Mouse (Mus musculus) embryonic facial prominence, embryonic 12.5 days (tissue): ENCODE measurements around the gene Spag9. TPM values are rescaled to one million over a fixed set of nuclear protein-coding genes. Genes with fewer than 3 reads are reported as not detected.

Experiments
- ATAC-seq: fragments of 200-750 bp; cut with Nextera tagmentation; 2 replicates; pipeline ENCODE4 v1.8.0; 2017; ENCODE audit not compliant: insufficient number of reproducible peaks, insufficient read depth, low FRiP score, low TSS enrichment
- H3K27ac ChIP-seq: fragments of 300-500 bp; sonication (generic); 2 replicates; pipeline ENCODE4 v1.5.1; 2016; ENCODE audit warnings: mild to moderate bottlenecking
- H3K27me3 ChIP-seq: fragments of 300-500 bp; sonication (generic); 2 replicates; pipeline ENCODE4 v1.6.1; 2016; ENCODE audit warnings: mild to moderate bottlenecking, moderate library complexity
- H3K36me3 ChIP-seq: fragments of 300-500 bp; sonication (generic); 2 replicates; pipeline ENCODE4 v1.6.1; 2016; ENCODE audit warnings: mild to moderate bottlenecking
- H3K4me1 ChIP-seq: fragments of 300-500 bp; sonication (generic); 2 replicates; pipeline ENCODE4 v1.6.1; 2016
- H3K4me2 ChIP-seq: fragments of 300-500 bp; sonication (generic); replicated peaks from 2 replicates; pipeline ENCODE4 v1.6.1; 2016; ENCODE audit warnings: mild to moderate bottlenecking, moderate library complexity
- H3K4me3 ChIP-seq: fragments of 300-500 bp; sonication (generic); 2 replicates; pipeline ENCODE4 v1.5.1; 2016; ENCODE audit warnings: mild to moderate bottlenecking
- H3K9ac ChIP-seq: fragments of 300-500 bp; sonication (generic); 2 replicates; pipeline ENCODE4 v1.6.1; 2016; ENCODE audit warnings: mild to moderate bottlenecking, moderate library complexity
- H3K9me3 ChIP-seq: fragments of 300-500 bp; sonication (generic); 2 replicates; pipeline ENCODE4 v1.6.1; 2016; ENCODE audit warnings: mild to moderate bottlenecking, moderate library complexity
- WGBS: fragments of 180-500 bp; shearing (Covaris S2); methylation state at CpG from one replicate; pipeline ENCODE4 v1.1.7; 2016; 5-methylcytosine and 5-hydroxymethylcytosine counted together
- polyA plus RNA-seq: library from polyadenylated mRNA; unstranded; fragments of >200 nt; fragmentation: Nextera tagmentation; extraction: Ambion mirVana; gene quantifications from 2 replicates; pipeline ENCODE4 v1.2.1, GENCODE M21; 2016

Gene Spag9
- polyA plus RNA-seq, 1 experiment from 2014 or later, result 56.5 TPM

DNA sequence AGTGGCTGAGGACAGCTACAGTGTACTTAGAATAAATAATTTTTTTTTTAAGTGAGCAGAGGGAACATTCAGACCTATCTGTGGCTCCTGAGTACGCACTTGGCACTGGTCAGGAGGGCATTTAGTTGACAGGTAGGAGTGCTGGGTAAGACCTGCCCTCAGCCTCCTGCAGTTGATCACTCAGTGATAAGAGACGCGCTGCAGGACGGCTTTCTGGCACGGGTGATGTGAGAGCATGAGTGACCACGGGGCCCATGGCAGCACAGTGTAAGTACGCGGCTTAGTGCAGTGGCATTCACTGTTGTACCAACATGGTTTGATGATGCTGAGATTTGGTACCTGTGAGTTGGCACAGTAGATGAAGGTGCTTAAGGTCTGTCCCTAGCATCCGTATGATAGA is 130.8 kb downstream of the Spag9 start:
- Histone ChIP-seq H3K9me3 (no peaks in the 10 kb centered on the region), H3K27me3 (no peaks in the 10 kb centered on the region), H3K9ac (no peak overlapping the region), H3K4me1 (no peaks in the 10 kb centered on the region), H3K36me3 (peaks cover 20% of the 10 kb centered on the region), H3K27ac (no peak overlapping the region), H3K4me2 (no peak overlapping the region), H3K4me3 (no peak overlapping the region)
- 96% methylated on average over 9 of the region's 9 CpGs for WGBS
- no peak for ATAC-seq

DNA sequence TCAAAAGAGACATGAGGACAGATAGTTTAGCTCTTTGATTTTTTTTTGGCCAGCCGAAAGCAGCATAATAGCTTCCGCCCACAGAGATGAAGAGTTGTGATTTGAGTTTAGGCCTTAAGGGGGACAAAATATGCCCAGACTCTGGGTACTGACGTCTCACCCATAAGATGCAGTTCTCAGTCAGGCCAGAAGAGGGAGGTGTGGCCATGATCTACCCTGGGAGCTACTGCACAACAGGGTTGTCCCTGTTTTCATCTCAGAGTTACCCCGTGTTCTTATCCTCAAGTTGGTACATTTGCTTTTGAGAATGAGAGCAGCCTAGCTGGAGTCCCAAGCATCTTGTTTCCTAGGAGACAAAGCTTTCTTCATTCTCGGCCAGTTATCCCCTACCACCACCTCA is 132.1 kb downstream of the Spag9 start:
- no peak overlapping the region for H3K4me3 ChIP-seq
- H3K27ac ChIP-seq, result no peak overlapping the region
- no peaks in the 10 kb centered on the region for H3K4me1 ChIP-seq
- H3K9ac ChIP-seq, result no peak overlapping the region
- ATAC-seq, result no peak
- no peaks in the 10 kb centered on the region for H3K27me3 ChIP-seq
- H3K36me3 ChIP-seq, result peaks cover 8% of the 10 kb centered on the region
- H3K9me3 ChIP-seq, result no peaks in the 10 kb centered on the region
- no peak overlapping the region for H3K4me2 ChIP-seq
- 40% methylated on average over 5 of the region's 5 CpGs for WGBS

- peaks cover under 1% of the 10 kb centered on the region; the same call in 1 of the 2 replicates for H3K4me1 ChIP-seq
- H3K27ac ChIP-seq, result no peak overlapping the region
- H3K4me2 ChIP-seq, result no peak overlapping the region
- 86% methylated on average over 8 of the region's 8 CpGs for WGBS
- H3K27me3 ChIP-seq, result no peaks in the 10 kb centered on the region
- no peaks in the 10 kb centered on the region for H3K9me3 ChIP-seq
- peaks cover 7% of the 10 kb centered on the region; the same call in 1 of the 2 replicates for H3K36me3 ChIP-seq
- no peak overlapping the region for H3K4me3 ChIP-seq
- ATAC-seq, result no peak
- H3K9ac ChIP-seq, result no peak overlapping the region
Measured at GRCm38 (mm10) chr11:94128506-94128905, 132.6 kb downstream of the Spag9 start.

DNA sequence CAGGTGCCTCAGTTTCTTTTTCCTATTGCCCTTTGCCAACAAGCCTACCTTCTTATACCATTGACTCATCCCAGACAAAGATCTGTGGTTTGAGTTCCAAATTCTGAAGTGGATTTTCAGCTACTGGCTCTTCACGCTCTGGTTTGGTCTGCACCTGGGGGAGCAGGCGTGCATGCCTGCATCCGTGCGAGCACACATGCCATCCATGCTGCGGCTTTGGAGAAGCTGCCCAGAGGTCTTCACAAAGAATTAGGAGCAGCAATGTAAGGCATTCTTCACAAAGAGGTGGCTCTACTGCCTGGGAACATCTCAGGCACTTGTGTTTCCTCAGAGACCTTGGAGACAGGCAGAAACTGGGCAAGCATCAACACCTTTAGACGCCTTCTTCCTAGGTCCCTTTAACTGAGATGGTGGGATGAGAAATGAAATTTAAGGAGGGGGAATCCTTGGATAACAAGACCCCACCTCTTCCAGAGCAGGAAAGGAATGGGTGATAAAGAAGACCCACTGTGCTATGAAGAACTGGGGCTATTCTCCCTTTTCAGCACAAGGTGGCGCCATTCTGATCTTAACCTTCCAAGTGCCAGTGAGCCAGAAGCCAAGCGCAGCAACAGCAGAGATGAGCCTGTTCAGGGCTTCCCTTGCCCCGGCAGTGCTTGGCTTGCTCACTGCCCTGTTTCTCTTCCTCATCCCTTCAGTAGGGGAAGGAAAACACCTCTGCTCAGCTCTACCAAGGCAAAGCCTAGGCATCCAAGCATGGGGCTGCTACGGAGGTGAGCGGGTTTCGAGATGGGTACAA is 133.6 kb downstream of the Spag9 start:
- 62% methylated on average over 12 of the region's 12 CpGs for WGBS
- H3K27ac ChIP-seq, result no peak overlapping the region
- H3K27me3 ChIP-seq, result no peaks in the 10 kb centered on the region
- H3K9ac ChIP-seq, result no peak overlapping the region; the same call in 1 of the 2 replicates
- H3K4me2 ChIP-seq, result no peak overlapping the region
- H3K4me3 ChIP-seq, result no peak overlapping the region
- H3K4me1 ChIP-seq, result peaks cover 10% of the 10 kb centered on the region
- H3K36me3 ChIP-seq, result peaks cover 7% of the 10 kb centered on the region; the same call in 1 of the 2 replicates
- ATAC-seq, result no peak
- H3K9me3 ChIP-seq, result no peaks in the 10 kb centered on the region

- peaks cover 13% of the 10 kb centered on the region for H3K4me1 ChIP-seq
- H3K9me3 ChIP-seq, result no peaks in the 10 kb centered on the region
- no peak overlapping the region for H3K4me2 ChIP-seq
- no peak overlapping the region for H3K4me3 ChIP-seq
- no peak overlapping the region for H3K27ac ChIP-seq
- H3K27me3 ChIP-seq, result no peaks in the 10 kb centered on the region
- H3K36me3 ChIP-seq, result 0 out of 2 replicates have a peak, but pooled peaks cover 3% of the 10 kb centered on the region
- 64% methylated on average over 4 of the region's 4 CpGs for WGBS
- no peak overlapping the region for H3K9ac ChIP-seq
- ATAC-seq, result no peak
Measured at GRCm38 (mm10) chr11:94130118-94131095, 134.5 kb downstream of the Spag9 start.

- ATAC-seq, result no peak
- Histone ChIP-seq H3K9ac (no peak overlapping the region), H3K9me3 (no peaks in the 10 kb centered on the region), H3K27me3 (no peaks in the 10 kb centered on the region), H3K36me3 (no peaks in the 10 kb centered on the region), H3K27ac (no peak overlapping the region), H3K4me3 (no peak overlapping the region), H3K4me1 (peaks cover 25% of the 10 kb centered on the region), H3K4me2 (no peak overlapping the region)
- WGBS, result 21% methylated on average over 11 of the region's 11 CpGs
Measured at GRCm38 (mm10) chr11:94133344-94133955, 137.6 kb downstream of the Spag9 start.

DNA sequence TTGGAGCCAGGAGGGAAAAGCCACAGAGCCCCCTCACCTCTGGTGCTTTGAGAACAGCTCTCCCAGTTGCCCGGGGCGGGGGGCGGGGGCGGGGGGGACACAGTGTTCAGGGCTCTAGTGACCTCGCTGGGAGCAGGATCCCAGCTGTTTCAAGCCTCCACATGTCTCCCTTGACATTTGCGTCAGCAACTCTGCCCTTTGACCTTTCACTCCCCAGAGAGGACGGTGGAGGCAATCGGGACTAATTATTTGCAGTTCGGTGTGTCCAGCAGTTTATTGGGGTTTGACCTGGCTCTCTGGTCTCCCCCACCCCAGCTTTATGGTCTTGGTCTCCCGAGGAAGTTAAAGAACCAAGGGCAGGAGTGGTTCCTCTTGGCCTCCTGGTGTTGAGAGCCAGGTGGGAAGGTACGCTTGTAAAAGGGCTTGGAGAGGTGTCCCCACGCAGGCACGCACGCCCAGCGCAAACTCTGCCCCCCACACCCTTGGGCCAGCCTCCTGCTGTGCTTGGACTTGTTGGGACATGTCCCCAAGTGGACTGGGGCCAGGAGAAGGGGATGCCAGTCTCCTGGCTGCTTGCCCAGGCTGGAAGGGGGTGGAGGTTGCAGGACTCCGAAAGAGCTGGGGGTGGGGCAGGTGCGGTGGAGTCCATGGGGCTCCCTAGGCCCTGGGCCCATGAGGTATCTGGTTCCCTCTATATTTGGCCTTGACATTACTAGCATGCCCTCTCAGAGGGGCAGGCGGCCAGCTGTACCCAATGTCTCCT is 138.4 kb downstream of the Spag9 start:
- no peak overlapping the region for H3K27ac ChIP-seq
- no peak overlapping the region for H3K4me2 ChIP-seq
- no peaks in the 10 kb centered on the region for H3K36me3 ChIP-seq
- H3K4me3 ChIP-seq, result no peak overlapping the region
- no peak overlapping the region for H3K9ac ChIP-seq
- H3K9me3 ChIP-seq, result no peaks in the 10 kb centered on the region
- no peaks in the 10 kb centered on the region for H3K27me3 ChIP-seq
- peaks cover 33% of the 10 kb centered on the region for H3K4me1 ChIP-seq
- ATAC-seq, result no peak
- WGBS, result 33% methylated on average over 18 of the region's 18 CpGs

DNA sequence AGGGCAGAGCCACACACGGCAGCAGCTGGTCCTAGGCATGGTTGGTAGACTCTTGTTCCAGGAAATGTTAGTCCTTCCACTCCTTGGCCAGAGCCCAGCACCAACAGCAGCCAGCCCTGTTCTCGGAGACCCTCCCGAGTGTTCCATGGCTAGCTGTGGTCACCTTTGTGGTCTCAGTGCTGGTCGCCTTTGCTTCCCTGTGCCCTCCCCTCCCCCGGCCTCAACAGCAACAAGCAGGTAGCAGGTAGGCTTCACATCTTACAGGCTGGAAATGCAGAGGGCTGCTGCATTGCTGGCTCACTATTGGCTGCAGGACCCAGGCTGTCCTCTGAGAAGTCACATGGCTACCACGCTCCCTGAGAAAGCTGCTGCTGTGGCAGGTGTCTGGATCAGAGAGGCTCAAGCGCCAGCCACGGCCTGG is 139.7 kb downstream of the Spag9 start:
- H3K4me2 ChIP-seq, result no peak overlapping the region
- no peak overlapping the region for H3K27ac ChIP-seq
- peaks cover 33% of the 10 kb centered on the region for H3K4me1 ChIP-seq
- no peaks in the 10 kb centered on the region for H3K36me3 ChIP-seq
- WGBS, result 60% methylated on average over 8 of the region's 8 CpGs
- no peak for ATAC-seq
- H3K9ac ChIP-seq, result no peak overlapping the region
- no peaks in the 10 kb centered on the region for H3K27me3 ChIP-seq
- H3K9me3 ChIP-seq, result no peaks in the 10 kb centered on the region
- no peak overlapping the region for H3K4me3 ChIP-seq

GRCm38 (mm10) chr11:94136656-94137055 is 140.8 kb downstream of the Spag9 start:
- no peak for ATAC-seq
- Histone ChIP-seq H3K9me3 (no peaks in the 10 kb centered on the region), H3K4me3 (no peak overlapping the region), H3K27me3 (no peaks in the 10 kb centered on the region), H3K4me2 (no peak overlapping the region), H3K27ac (no peak overlapping the region), H3K36me3 (no peaks in the 10 kb centered on the region), H3K9ac (no peak overlapping the region), H3K4me1 (peaks cover 33% of the 10 kb centered on the region)
- WGBS, result 67% methylated on average over 7 of the region's 7 CpGs

GRCm38 (mm10) chr11:94137326-94138061 is 141.6 kb downstream of the Spag9 start:
- no peak for ATAC-seq
- no peaks in the 10 kb centered on the region for H3K9me3 ChIP-seq
- no peaks in the 10 kb centered on the region for H3K27me3 ChIP-seq
- no peak overlapping the region for H3K4me3 ChIP-seq
- WGBS, result 70% methylated on average over 14 of the region's 14 CpGs
- no peak overlapping the region for H3K27ac ChIP-seq
- H3K4me2 ChIP-seq, result no peak overlapping the region
- no peaks in the 10 kb centered on the region for H3K36me3 ChIP-seq
- H3K4me1 ChIP-seq, result peaks cover 33% of the 10 kb centered on the region
- no peak overlapping the region for H3K9ac ChIP-seq
